Mouse (Mus musculus) heart, postnatal 0 days (tissue): Measurements from ENCODE around the gene Rarg. TPM values are rescaled to one million over a fixed set of nuclear protein-coding genes. Genes with fewer than 3 reads are reported as not detected.
A peak's percentile ranks its signal among the peaks of the same experiment; 100 is the strongest.

Experiments
- ATAC-seq: fragments of 200-750 bp; cut with Nextera tagmentation; 2 replicates; pipeline ENCODE4 v1.8.0; 2017; ENCODE audit warnings: low read depth, moderate number of reproducible peaks, moderate library complexity; ENCODE audit not compliant: insufficient read depth
- DNase-seq: peaks from one replicate; pipeline ENCODE4 v3.0.0-alpha.2; 2016; ENCODE audit warnings: low spot score
- H3K27ac ChIP-seq: fragments of 300-500 bp; sonication (generic); 2 replicates; pipeline ENCODE4 v1.5.1; 2014; ENCODE audit warnings: low read depth, mild to moderate bottlenecking
- H3K27me3 ChIP-seq: fragments of 300-500 bp; sonication (generic); 2 replicates; pipeline ENCODE4 v1.6.1; 2014; ENCODE audit warnings: low read length, mixed read lengths; ENCODE audit not compliant: control insufficient read depth, insufficient read depth
- H3K36me3 ChIP-seq: fragments of 300-500 bp; sonication (generic); replicated peaks from 2 replicates; pipeline ENCODE4 v1.6.1; 2014; ENCODE audit warnings: low read length, mixed read lengths; ENCODE audit not compliant: control insufficient read depth, insufficient read depth
- H3K4me1 ChIP-seq: fragments of 300-500 bp; sonication (generic); 2 replicates; pipeline ENCODE4 v1.6.1; 2014; ENCODE audit warnings: antibody characterized with exemption; ENCODE audit not compliant: control insufficient read depth, insufficient read depth
- H3K4me2 ChIP-seq: fragments of 300-500 bp; sonication (generic); 2 replicates; pipeline ENCODE4 v1.6.1; 2014; ENCODE audit warnings: low read depth, mild to moderate bottlenecking, low read length, moderate library complexity
- H3K4me3 ChIP-seq: fragments of 300-500 bp; sonication (generic); 2 replicates; pipeline ENCODE4 v1.5.1; 2014; ENCODE audit warnings: low read depth, low read length
- H3K9ac ChIP-seq: fragments of 300-500 bp; sonication (generic); replicated peaks from 2 replicates; pipeline ENCODE4 v1.6.1; 2014; ENCODE audit warnings: low read depth, low read length, mixed read lengths
- H3K9me3 ChIP-seq: fragments of 300-500 bp; sonication (generic); replicated peaks from 2 replicates; pipeline ENCODE4 v1.6.1; 2016; ENCODE audit warnings: low read length; ENCODE audit not compliant: control insufficient read depth
- CTCF ChIP-seq: IDR thresholded peaks from 2 replicates; pipeline ENCODE4 v1.5.1; 2016; ENCODE audit warnings: antibody characterized with exemption, control low read depth, low read depth
- EP300 ChIP-seq: IDR thresholded peaks from 2 replicates; pipeline ENCODE4 v1.6.1; 2016; ENCODE audit warnings: antibody characterized with exemption, low read depth
- WGBS: fragments of 180-500 bp; shearing (Covaris S2); extraction: QIAGEN DNeasy Blood & Tissue Kit; methylation state at CpG from one replicate; pipeline ENCODE4 v1.1.7; 2014; 5-methylcytosine and 5-hydroxymethylcytosine counted together
- polyA plus RNA-seq: library from polyadenylated mRNA; unstranded; fragments of >200 nt; fragmentation: Nextera tagmentation; extraction: Ambion mirVana; gene quantifications from 2 replicates; pipeline ENCODE4 v1.2.1, GENCODE M21; 2015
- total RNA-seq: library from RNA; depleted of rRNA; stranded (reverse); fragments of >200 nt; gene quantifications from 2 replicates; pipeline ENCODE4 v1.2.3, GENCODE M21; 2014; ENCODE audit warnings: low replicate concordance; rRNA removed

Gene Rarg
- total RNA-seq = 8.9 and 9.7 TPM in 2 replicates
- polyA plus RNA-seq = 5.4 and 6.0 TPM in 2 replicates

DNA sequence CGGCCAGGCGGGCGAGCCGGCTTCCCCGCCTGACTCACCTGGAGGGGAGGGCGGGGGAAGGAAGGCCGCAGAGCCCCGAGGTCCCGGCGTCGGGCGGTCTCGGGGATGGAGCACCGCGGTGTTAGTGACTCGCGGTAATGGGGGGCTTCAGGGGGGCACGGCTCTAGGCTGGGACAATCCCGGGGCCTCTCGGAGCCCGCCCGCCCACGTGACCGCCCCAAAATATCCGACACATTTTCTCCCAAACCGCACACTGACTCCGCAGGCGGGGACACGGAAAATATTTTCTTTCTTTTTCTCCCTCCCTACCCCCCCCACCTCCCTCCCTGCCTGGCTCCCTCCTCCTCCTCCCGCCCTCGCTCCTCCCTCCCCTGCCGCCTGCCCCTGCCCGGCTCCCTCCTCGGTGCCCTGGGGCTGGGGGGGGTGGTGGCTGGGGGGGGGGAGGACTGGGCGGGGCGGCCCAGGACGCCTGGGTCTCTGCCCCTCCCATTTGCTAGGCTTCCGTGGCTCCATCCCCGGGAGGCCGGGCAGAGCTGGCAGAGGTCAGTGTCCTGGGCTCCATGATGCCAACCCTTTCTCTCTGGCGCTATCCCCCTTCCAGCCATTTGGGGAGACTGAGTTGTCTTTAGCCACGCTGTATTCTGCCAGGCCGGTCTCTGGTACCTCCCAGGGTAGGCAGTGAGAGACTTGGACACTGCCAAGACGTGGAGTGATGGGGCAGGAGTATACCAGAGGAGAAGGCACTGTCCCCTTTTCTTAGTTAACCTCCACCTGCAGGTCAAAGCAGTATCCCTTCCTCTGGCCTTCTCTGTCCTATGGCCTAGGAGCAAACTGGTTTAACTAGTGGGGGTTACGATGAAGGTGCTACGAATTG, at the start of gene Rarg:
TSS of gene Rarg (minus strand) at position 316 of the 874 bp plus-strand sequence.
- ATAC-seq = peak; percentile 47; the same call in 1 of the 2 replicates
- peaks cover 6% of the 10 kb centered on the region; the same call in 1 of the 2 replicates for H3K4me1 ChIP-seq

GRCm38 (mm10) chr15:102302542-102302941, 45.2 kb upstream of the Rarg start:
- Histone ChIP-seq H3K9me3 (no peaks in the 10 kb centered on the region), H3K9ac (no peak overlapping the region), H3K4me1 (no peaks in the 10 kb centered on the region), H3K36me3 (peaks cover 52% of the 10 kb centered on the region), H3K4me2 (no peak overlapping the region), H3K27ac (peak overlapping the region; percentile 43; the same call in 1 of the 2 replicates), H3K4me3 (no peak overlapping the region), H3K27me3 (no peaks in the 10 kb centered on the region)
- peak; percentile 88 for DNase-seq
- 0 out of 2 replicates have a peak, but pooled peaks have one; percentile 1 for TF ChIP-seq CTCF
- TF ChIP-seq EP300 = no peak
- peak; percentile 93 for ATAC-seq
- 26% methylated on average over 6 of the region's 6 CpGs for WGBS

More for the DNA sequence above, at the start of gene Rarg:
- peak within 1 kb of the TSS; percentile 65 for H3K4me3 ChIP-seq
- H3K36me3 ChIP-seq = no peaks in the 10 kb centered on the region
- H3K27ac ChIP-seq = peak within 1 kb of the TSS; percentile 67
- H3K9me3 ChIP-seq = no peaks in the 10 kb centered on the region
- WGBS = 2% methylated on average over 32 of the region's 46 CpGs
- DNase-seq = no peak
- H3K9ac ChIP-seq = peak within 1 kb of the TSS; percentile 65
- H3K27me3 ChIP-seq = peaks cover 70% of the 10 kb centered on the region
- peak within 1 kb of the TSS; percentile 96 for H3K4me2 ChIP-seq
- TF ChIP-seq CTCF (no peak), EP300 (no peak)

DNA sequence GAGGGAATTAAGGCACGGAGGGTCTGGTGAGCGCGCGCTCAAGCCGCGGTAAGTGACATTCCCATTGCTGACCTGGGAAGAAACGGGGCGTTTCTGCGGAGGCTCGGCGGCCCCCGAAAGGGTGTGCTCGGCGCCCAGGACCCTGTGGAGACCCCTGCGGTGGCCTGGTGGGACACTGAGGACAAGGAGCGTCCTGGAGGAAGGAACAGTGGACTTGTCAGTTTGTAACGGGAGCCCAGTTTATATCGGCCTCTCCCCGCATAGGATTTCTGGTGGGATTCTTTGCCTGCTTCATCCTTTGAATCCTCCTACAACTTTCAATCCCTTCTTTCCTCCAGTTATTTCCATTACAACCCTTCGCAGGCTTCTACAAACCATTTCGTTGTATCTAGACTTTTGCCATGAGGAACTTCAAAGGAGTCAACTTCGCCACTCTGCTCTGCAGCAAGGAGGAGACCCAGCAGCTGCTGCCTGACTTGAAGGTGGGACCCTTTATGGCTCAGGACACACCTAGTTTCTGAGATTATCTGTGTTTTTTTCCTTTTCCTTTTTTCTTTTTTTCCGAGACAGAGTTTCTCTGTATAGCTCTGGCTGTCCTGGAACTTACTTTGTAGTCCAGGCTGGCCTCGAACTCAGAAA, 39.2 kb upstream of the Rarg start:
- 5% methylated on average over 18 of the region's 24 CpGs for WGBS
- no peak for ATAC-seq
- no peaks in the 10 kb centered on the region for H3K27me3 ChIP-seq
- H3K27ac ChIP-seq = no peak overlapping the region
- H3K9ac ChIP-seq = peak overlapping the region; percentile 65
- H3K36me3 ChIP-seq = peaks cover 22% of the 10 kb centered on the region
- no peaks in the 10 kb centered on the region for H3K9me3 ChIP-seq
- peaks cover 8% of the 10 kb centered on the region for H3K4me1 ChIP-seq
- H3K4me3 ChIP-seq = peak overlapping the region; percentile 73
- no peak for DNase-seq
- peak overlapping the region; percentile 100 for H3K4me2 ChIP-seq
- TF ChIP-seq CTCF (no peak), EP300 (no peak)

GRCm38 (mm10) chr15:102295633-102296367, 38.5 kb upstream of the Rarg start, which contains the start of gene Espl1:
Gene Espl1, plus strand, starts transcription at chr15:102296266.
- Histone ChIP-seq H3K27ac (no peak within 1 kb of the TSS), H3K9ac (peak within 1 kb of the TSS; percentile 65), H3K4me3 (peak within 1 kb of the TSS; percentile 73), H3K27me3 (no peaks in the 10 kb centered on the region), H3K9me3 (no peaks in the 10 kb centered on the region), H3K36me3 (peaks cover 21% of the 10 kb centered on the region), H3K4me1 (peaks cover 8% of the 10 kb centered on the region), H3K4me2 (peak within 1 kb of the TSS; percentile 100)
- peak; percentile 91 for DNase-seq
- 5% methylated on average over 25 of the region's 25 CpGs for WGBS
- TF ChIP-seq CTCF (no peak), EP300 (no peak)
- peak; percentile 99 for ATAC-seq

- no peak overlapping the region for H3K9ac ChIP-seq
- H3K9me3 ChIP-seq = no peaks in the 10 kb centered on the region
- H3K4me2 ChIP-seq = no peak overlapping the region
- no peaks in the 10 kb centered on the region for H3K36me3 ChIP-seq
- no peak for TF ChIP-seq EP300
- TF ChIP-seq CTCF = peak; percentile 64
- no peaks in the 10 kb centered on the region for H3K4me1 ChIP-seq
- DNase-seq (peak; percentile 29), ATAC-seq (no peak)
- no peaks in the 10 kb centered on the region for H3K27me3 ChIP-seq
- no peak overlapping the region for H3K27ac ChIP-seq
- H3K4me3 ChIP-seq = no peak overlapping the region
These were observed 30.1 kb upstream of the Rarg start for GRCm38 (mm10) chr15:102287395-102287794.
